Mouse (Mus musculus) lung, embryonic 14.5 days (tissue): ENCODE results near the gene Zfp597. TPM values are rescaled to one million over a fixed set of nuclear protein-coding genes. Genes with fewer than 3 reads are reported as not detected.
"Not testable (repeated sequence)": the region's sequence is repeated elsewhere in the genome, so short reads cannot be mapped to it uniquely, and the experiment has no call there.

Source experiments
- ATAC-seq: fragments of 200-750 bp; cut with Nextera tagmentation; 2 replicates; pipeline ENCODE4 v1.8.0; 2017; ENCODE audit warnings: mild to moderate bottlenecking, moderate TSS enrichment, moderate library complexity; ENCODE audit not compliant: insufficient read depth
- DNase-seq: peaks from one replicate; pipeline ENCODE4 v3.0.0-alpha.2; 2015
- H3K27ac ChIP-seq: fragments of 300-500 bp; sonication (generic); 2 replicates; pipeline ENCODE4 v1.5.1; 2014; ENCODE audit warnings: low read depth, mild to moderate bottlenecking, moderate library complexity
- H3K27me3 ChIP-seq: fragments of 300-500 bp; sonication (generic); 2 replicates; pipeline ENCODE4 v1.6.1; 2014; ENCODE audit warnings: low read length, control low read depth; ENCODE audit not compliant: insufficient read depth
- H3K36me3 ChIP-seq: fragments of 300-500 bp; sonication (generic); 2 replicates; pipeline ENCODE4 v1.6.1; 2014; ENCODE audit warnings: control low read depth; ENCODE audit not compliant: insufficient read depth
- H3K4me1 ChIP-seq: fragments of 300-500 bp; sonication (generic); 2 replicates; pipeline ENCODE4 v1.6.1; 2014; ENCODE audit warnings: antibody characterized with exemption, control low read depth; ENCODE audit not compliant: insufficient read depth
- H3K4me2 ChIP-seq: fragments of 300-500 bp; sonication (generic); 2 replicates; pipeline ENCODE4 v1.6.1; 2014; ENCODE audit warnings: mild to moderate bottlenecking
- H3K4me3 ChIP-seq: fragments of 300-500 bp; sonication (generic); 2 replicates; pipeline ENCODE4 v1.5.1; 2014; ENCODE audit warnings: low read depth, low read length
- H3K9ac ChIP-seq: fragments of 300-500 bp; sonication (generic); 2 replicates; pipeline ENCODE4 v1.6.1; 2014
- H3K9me3 ChIP-seq: fragments of 300-500 bp; sonication (generic); 2 replicates; pipeline ENCODE4 v1.6.1; 2016; ENCODE audit warnings: low read depth, low read length, control low read depth
- CTCF ChIP-seq: IDR thresholded peaks from 2 replicates; pipeline ENCODE4 v1.5.1; 2016; ENCODE audit warnings: antibody characterized with exemption, low read depth
- WGBS: fragments of 180-500 bp; shearing (Covaris S2); extraction: QIAGEN DNeasy Blood & Tissue Kit; methylation state at CpG from one replicate; pipeline ENCODE4 v1.1.7; 2014; 5-methylcytosine and 5-hydroxymethylcytosine counted together
- microRNA-seq: library from miRNA; unstranded; fragments of <30 nt; microRNA quantifications from one replicate; pipeline ENCODE4, GENCODE M21; 2016; ENCODE audit warnings: borderline number of aligned reads
- polyA plus RNA-seq: library from polyadenylated mRNA; unstranded; fragments of >200 nt; fragmentation: Nextera tagmentation; extraction: Ambion mirVana; gene quantifications from 2 replicates; pipeline ENCODE4 v1.2.1, GENCODE M21; 2014

The Zfp597 gene
- polyA plus RNA-seq, 1 experiment from 2014 or later = 6.5 TPM

DNA sequence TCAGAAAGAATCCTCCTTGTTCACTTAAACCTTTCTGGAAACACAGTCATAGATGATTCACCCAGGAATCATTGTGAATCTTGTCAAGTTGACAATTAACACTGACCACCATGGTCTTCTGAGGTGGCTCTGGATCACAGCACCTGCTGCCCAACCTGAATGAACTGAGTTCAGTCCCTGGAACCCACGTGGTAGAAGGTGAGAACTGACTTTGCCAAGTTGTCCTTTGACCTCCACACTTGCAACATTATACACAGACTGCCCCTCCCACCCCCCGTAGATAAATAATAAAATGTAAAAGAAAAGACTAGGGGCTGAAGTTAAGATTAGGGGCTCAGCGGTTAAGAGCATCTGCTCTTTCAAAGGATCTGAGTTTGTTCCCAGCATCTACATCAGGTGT, 56.3 kb downstream of the Zfp597 start:
- Histone ChIP-seq H3K27me3 (no peaks in the 10 kb centered on the region), H3K4me2 (no peak overlapping the region), H3K4me1 (no peaks in the 10 kb centered on the region), H3K27ac (no peak overlapping the region), H3K36me3 (no peaks in the 10 kb centered on the region), H3K4me3 (no peak overlapping the region), H3K9ac (no peak overlapping the region), H3K9me3 (no peaks in the 10 kb centered on the region)
- DNase-seq = no peak
- WGBS = 53% methylated on average over 3 of the region's 3 CpGs
- TF ChIP-seq CTCF = no peak
- ATAC-seq = no peak

DNA sequence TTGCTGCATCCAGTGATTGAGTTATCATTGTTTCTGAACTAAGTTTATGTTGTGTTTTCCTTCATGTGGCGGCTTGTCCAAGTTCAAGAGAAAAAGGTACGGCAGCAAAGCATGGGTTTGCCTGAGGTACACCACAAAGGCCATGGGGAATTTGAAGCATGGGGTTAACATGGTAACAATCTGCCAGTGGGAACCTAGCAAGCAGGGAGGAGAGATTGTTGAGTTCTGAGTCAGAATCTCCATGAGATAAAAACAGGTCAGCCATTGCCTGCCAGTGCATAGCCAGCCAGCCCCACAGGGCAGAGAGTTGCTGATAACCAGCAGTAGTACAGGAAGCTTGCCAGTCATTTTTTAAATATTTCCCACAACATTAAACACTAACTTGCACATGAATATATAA, 64.2 kb downstream of the Zfp597 start:
- Histone ChIP-seq H3K4me1 (no peaks in the 10 kb centered on the region), H3K9ac (no peak overlapping the region), H3K4me3 (no peak overlapping the region), H3K27ac (no peak overlapping the region), H3K27me3 (no peaks in the 10 kb centered on the region), H3K4me2 (no peak overlapping the region), H3K36me3 (no peaks in the 10 kb centered on the region), H3K9me3 (no peaks in the 10 kb centered on the region)
- WGBS = 76% methylated on average over 2 of the region's 2 CpGs
- no peak for ATAC-seq
- no peak for DNase-seq
- TF ChIP-seq CTCF = no peak

DNA sequence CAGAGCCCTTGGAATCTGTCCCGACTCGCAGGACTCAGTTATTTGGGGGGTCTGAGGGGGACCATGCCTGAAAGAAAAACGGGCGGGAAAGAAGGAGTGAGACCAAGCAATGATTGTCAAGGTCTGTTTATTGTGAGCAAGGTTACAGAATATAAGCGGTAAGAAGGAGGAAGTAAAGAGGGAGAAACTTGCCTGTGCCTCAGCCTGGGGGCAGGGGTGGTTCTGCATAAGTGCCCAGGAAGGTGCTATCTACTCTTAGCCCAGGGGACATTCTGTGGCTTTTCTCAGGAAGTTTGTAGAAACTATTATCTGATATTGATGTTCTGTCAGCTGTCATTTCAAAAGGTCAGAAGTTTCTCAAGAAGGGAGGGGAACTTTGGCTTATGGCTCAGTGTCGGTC, 69.7 kb downstream of the Zfp597 start:
- H3K36me3 ChIP-seq, H3K9me3 ChIP-seq, H3K9ac ChIP-seq, ATAC-seq, H3K4me2 ChIP-seq, H3K27me3 ChIP-seq, DNase-seq, H3K4me1 ChIP-seq, H3K4me3 ChIP-seq, H3K27ac ChIP-seq: not testable (repeated sequence)
- WGBS = 82% methylated on average over 6 of the region's 6 CpGs

Small RNA genes within 50 kb of the gene (microRNA-seq; reads per million reads assigned to microRNA genes)
- gene Gm23493 = not detected

Other genes with a start within 250 kb of the Zfp597 start
- gene Mefv, start 166.5 kb downstream of the Zfp597 start, polyA plus RNA-seq = not detected in 2 replicates
- 27.1 and 30.6 TPM in 2 replicates for gene Zfp263, start 140.5 kb downstream of the Zfp597 start, polyA plus RNA-seq
- gene Olfr15, start 53.7 kb downstream of the Zfp597 start, polyA plus RNA-seq = not detected in 2 replicates
- gene Zfp174, start 37.3 kb downstream of the Zfp597 start, polyA plus RNA-seq = 1.1 and 1.2 TPM in 2 replicates
- 59.0 and 59.1 TPM in 2 replicates for gene Naa60, start 12.2 kb downstream of the Zfp597 start, polyA plus RNA-seq
- gene Gm20695, start 87 bp upstream of the Zfp597 start, polyA plus RNA-seq = 2.3 and 2.4 TPM in 2 replicates
- 5.8 and 7.2 TPM in 2 replicates for gene 1700037C18Rik, start 24.1 kb upstream of the Zfp597 start, polyA plus RNA-seq
- gene Cluap1, start 24.2 kb upstream of the Zfp597 start, polyA plus RNA-seq = 21.1 and 23.1 TPM in 2 replicates
- 1.6 and 2.0 TPM in 2 replicates for gene Nlrc3, start 92.1 kb upstream of the Zfp597 start, polyA plus RNA-seq
- 27.0 and 27.8 TPM in 2 replicates for gene Slx4, start 119.2 kb upstream of the Zfp597 start, polyA plus RNA-seq
- gene Dnase1, start 152.4 kb upstream of the Zfp597 start, polyA plus RNA-seq = 4.4 and 4.9 TPM in 2 replicates
- 94.1 and 97.2 TPM in 2 replicates for gene Trap1, start 193.3 kb upstream of the Zfp597 start, polyA plus RNA-seq